Mouse (Mus musculus) stomach, postnatal 0 days (tissue): Measurements from ENCODE around the gene Calhm6.

Experiments
- CTCF ChIP-seq: IDR thresholded peaks from 2 replicates; pipeline ENCODE4 v1.5.1; 2016; ENCODE audit warnings: antibody characterized with exemption, low read depth, mild to moderate bottlenecking, moderate library complexity
- EP300 ChIP-seq: optimal IDR thresholded peaks from 2 replicates; pipeline ENCODE3; 2016; ENCODE audit warnings: antibody characterized with exemption

GRCm38 (mm10) chr10:34166971-34167370 is 39.2 kb upstream of the Calhm6 start:
- TF ChIP-seq CTCF (no peak), EP300 (no peak)
